Mouse (Mus musculus) frontal cortex, postnatal 25 days (tissue): ENCODE measurements at regions not wholly inside any gene's neighbourhood (a gene's known extent, or its start where the extent isn't known, plus 50 kb on each side); places are given as distances from the start of the nearest gene placed in this dataset.
"Not testable (repeated sequence)": the region's sequence is repeated elsewhere in the genome, so short reads cannot be mapped to it uniquely, and the experiment has no call there.

Source experiments
- DNase-seq, 2 experiments: peaks; one replicate each; pipeline ENCODE4 v3.0.0; 2022; ENCODE audit warnings: low spot score in 2 of 2

DNA sequence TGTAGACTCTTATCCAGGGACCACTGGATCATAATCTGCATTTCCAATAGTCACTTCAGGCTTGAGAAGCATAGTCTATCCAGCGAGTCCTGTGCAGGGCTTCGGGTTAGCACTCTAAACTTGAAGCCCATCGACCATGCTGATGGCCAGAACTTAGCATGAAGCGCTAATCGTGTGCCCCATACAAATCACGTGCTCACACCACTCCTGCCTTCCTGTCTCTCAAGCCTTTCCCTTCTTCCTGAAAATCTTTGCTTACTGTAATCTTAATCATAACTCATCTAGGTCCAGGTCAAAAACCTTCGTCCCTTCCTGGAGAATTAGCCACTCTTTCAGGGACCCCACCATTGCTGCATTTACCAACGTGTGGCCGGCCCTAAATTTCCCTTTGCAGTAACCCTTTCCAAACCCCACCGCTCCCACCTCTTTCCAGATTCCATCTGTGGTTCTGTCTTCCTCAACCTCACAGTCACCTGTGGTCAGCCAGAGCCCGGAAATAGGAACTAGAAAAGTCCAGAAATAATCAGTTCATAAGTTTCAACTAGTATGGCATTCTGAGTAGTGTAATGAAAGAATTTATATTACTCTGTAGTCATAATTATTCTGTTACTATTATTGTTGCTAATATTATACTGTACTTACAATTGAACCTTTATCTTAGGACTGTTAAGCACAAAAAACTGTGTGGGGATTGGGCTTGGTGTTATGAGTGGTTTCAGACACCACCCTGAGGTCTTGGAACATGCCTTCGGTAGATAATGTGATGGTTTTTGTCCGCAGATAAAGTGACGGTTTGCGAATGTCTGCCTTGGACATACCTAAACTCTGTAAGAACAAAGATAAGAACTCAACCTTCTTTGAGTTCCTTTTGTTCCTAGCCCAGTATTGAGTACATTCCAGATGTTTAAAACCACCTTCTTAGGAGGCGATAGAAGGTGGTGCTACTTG is 57.3 kb upstream of the Slc1a3 start:
- no peak for DNase-seq

DNA sequence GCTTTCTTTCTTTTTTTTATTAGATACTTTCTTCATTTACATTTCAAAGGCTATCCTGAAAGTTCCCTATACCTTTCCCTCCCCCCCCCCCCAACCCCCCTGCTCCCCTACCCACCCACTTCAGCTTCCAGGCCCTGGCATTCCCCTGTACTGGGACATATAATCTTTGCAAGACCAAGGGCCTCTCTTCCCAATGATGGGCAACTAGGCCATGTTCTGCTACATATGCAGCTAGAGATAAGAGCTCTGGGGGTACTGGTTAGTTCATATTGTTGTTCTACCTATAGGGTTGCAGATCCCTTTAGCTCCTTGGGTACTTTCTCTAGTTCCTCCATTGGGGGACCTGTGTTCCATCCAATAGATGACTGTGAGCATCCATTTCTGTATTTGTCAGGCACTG is 55.6 kb upstream of the Slc1a3 start:
- not testable (repeated sequence) for DNase-seq

- no peak for DNase-seq
Observed at GRCm38 (mm10) chr15:8761741-8762271, 51.2 kb upstream of the Slc1a3 start.

DNA sequence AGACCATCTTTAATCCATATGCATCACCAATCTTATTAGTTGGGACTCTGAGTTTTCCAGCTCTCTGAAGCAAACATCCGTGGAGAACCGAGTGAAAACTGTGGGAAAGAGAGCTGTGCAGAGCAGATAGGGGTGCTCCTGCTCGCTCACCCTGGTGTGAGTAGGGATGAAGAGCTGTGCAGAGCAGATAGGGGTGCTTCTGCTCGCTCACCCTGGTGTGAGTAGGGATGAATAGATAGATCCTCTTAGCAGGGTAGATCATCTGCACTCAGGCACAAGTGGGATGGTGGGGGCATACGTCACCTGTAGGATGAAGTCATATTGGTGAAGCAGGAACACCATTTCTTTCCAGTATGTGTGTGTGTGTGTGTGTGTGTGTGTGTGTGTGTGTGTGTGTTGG is 50.6 kb upstream of the Slc1a3 start:
- no peak for DNase-seq
